Mouse (Mus musculus): ENCODE measurements around the gene Pnpla1. TPM values are rescaled to one million over a fixed set of nuclear protein-coding genes. Genes with fewer than 3 reads are reported as not detected.
A peak's percentile ranks its signal among the peaks of the same experiment; 100 is the strongest.

The Pnpla1 gene
- polyA plus RNA-seq, 1 experiment from 2014 or later = 0.05 TPM

GRCm38 (mm10) chr17:28897817-28898216 is 39.6 kb downstream of the Pnpla1 start:
- Histone ChIP-seq H3K4me2 (no peak overlapping the region), H3K9ac (no peak overlapping the region), H3K9me3 (no peaks in the 10 kb centered on the region), H3K27ac (no peak overlapping the region), H3K27me3 (replicated peaks) (no peaks in the 10 kb centered on the region), H3K36me3 (replicated peaks) (no peaks in the 10 kb centered on the region), H3K4me3 (no peak overlapping the region), H3K4me1 (peaks cover 5% of the 10 kb centered on the region; the same call in 1 of the 2 replicates)
- ATAC-seq (replicated peaks) = no peak
- 89% methylated on average over 5 of the region's 5 CpGs for WGBS

GRCm38 (mm10) chr17:28898249-28898648 is 40.0 kb downstream of the Pnpla1 start:
- Histone ChIP-seq H3K9ac (no peak overlapping the region), H3K9me3 (no peaks in the 10 kb centered on the region), H3K4me1 (peaks cover 5% of the 10 kb centered on the region; the same call in 1 of the 2 replicates), H3K4me2 (no peak overlapping the region), H3K36me3 (replicated peaks) (no peaks in the 10 kb centered on the region), H3K27ac (no peak overlapping the region), H3K4me3 (no peak overlapping the region), H3K27me3 (replicated peaks) (no peaks in the 10 kb centered on the region)
- ATAC-seq (replicated peaks) = no peak
- 70% methylated on average over 5 of the region's 5 CpGs for WGBS

GRCm38 (mm10) chr17:28899427-28899826 is 41.2 kb downstream of the Pnpla1 start:
- ATAC-seq (replicated peaks) = no peak
- Histone ChIP-seq H3K27me3 (replicated peaks) (no peaks in the 10 kb centered on the region), H3K4me3 (no peak overlapping the region), H3K36me3 (replicated peaks) (no peaks in the 10 kb centered on the region), H3K9ac (no peak overlapping the region), H3K4me2 (no peak overlapping the region), H3K27ac (no peak overlapping the region), H3K9me3 (no peaks in the 10 kb centered on the region), H3K4me1 (peaks cover 10% of the 10 kb centered on the region)
- WGBS = 79% methylated on average over 19 of the region's 19 CpGs

- Histone ChIP-seq H3K27me3 (replicated peaks) (no peaks in the 10 kb centered on the region), H3K4me1 (peaks cover 23% of the 10 kb centered on the region)
Observed at GRCm38 (mm10) chr17:28901559-28901958, 43.3 kb downstream of the Pnpla1 start.

GRCm38 (mm10) chr17:28904546-28905376 is 46.5 kb downstream of the Pnpla1 start:
- Histone ChIP-seq H3K4me2 (peak overlapping the region; percentile 24), H3K4me1 (peaks cover 20% of the 10 kb centered on the region), H3K36me3 (replicated peaks) (no peaks in the 10 kb centered on the region), H3K27ac (peak overlapping the region; percentile 91), H3K4me3 (no peak overlapping the region), H3K27me3 (replicated peaks) (no peaks in the 10 kb centered on the region), H3K9me3 (no peaks in the 10 kb centered on the region), H3K9ac (peak overlapping the region; percentile 7; the same call in 1 of the 2 replicates)
- 22% methylated on average over 23 of the region's 23 CpGs for WGBS
- peak; percentile 94 for ATAC-seq (replicated peaks)

More at GRCm38 (mm10) chr17:28901559-28901958, 43.3 kb downstream of the Pnpla1 start:
- Histone ChIP-seq H3K4me3 (no peak overlapping the region), H3K4me2 (no peak overlapping the region), H3K9me3 (no peaks in the 10 kb centered on the region), H3K27ac (no peak overlapping the region), H3K36me3 (replicated peaks) (no peaks in the 10 kb centered on the region), H3K9ac (no peak overlapping the region)
- no peak for ATAC-seq (replicated peaks)
- 75% methylated on average over 4 of the region's 4 CpGs for WGBS

GRCm38 (mm10) chr17:28905377-28905916 is 47.2 kb downstream of the Pnpla1 start:
- Histone ChIP-seq H3K9ac (no peak overlapping the region), H3K27me3 (replicated peaks) (no peaks in the 10 kb centered on the region), H3K36me3 (replicated peaks) (no peaks in the 10 kb centered on the region), H3K4me3 (no peak overlapping the region), H3K27ac (peak overlapping the region; percentile 91), H3K9me3 (no peaks in the 10 kb centered on the region), H3K4me1 (peaks cover 20% of the 10 kb centered on the region), H3K4me2 (peak overlapping the region; percentile 24)
- WGBS = 56% methylated on average over 13 of the region's 13 CpGs
- peak; percentile 48 for ATAC-seq (replicated peaks)

GRCm38 (mm10) chr17:28907959-28908358 is 49.7 kb downstream of the Pnpla1 start:
- Histone ChIP-seq H3K36me3 (replicated peaks) (no peaks in the 10 kb centered on the region), H3K4me3 (no peak overlapping the region), H3K9me3 (no peaks in the 10 kb centered on the region), H3K27ac (peak overlapping the region; percentile 30; the same call in 1 of the 2 replicates), H3K4me2 (no peak overlapping the region), H3K27me3 (replicated peaks) (no peaks in the 10 kb centered on the region), H3K9ac (no peak overlapping the region), H3K4me1 (peaks cover 20% of the 10 kb centered on the region)
- 46% methylated on average over 7 of the region's 7 CpGs for WGBS
- no peak for ATAC-seq (replicated peaks)

GRCm38 (mm10) chr17:28909252-28909941 is 51.2 kb downstream of the Pnpla1 start:
- no peak overlapping the region for H3K9ac ChIP-seq
- no peaks in the 10 kb centered on the region for H3K9me3 ChIP-seq
- no peaks in the 10 kb centered on the region for H3K27me3 ChIP-seq (replicated peaks)
- 10% methylated on average over 29 of the region's 29 CpGs for WGBS
- H3K4me2 ChIP-seq = peak overlapping the region; percentile 23
- H3K4me3 ChIP-seq = no peak overlapping the region
- no peak overlapping the region for H3K27ac ChIP-seq
- peaks cover 15% of the 10 kb centered on the region for H3K4me1 ChIP-seq
- H3K36me3 ChIP-seq (replicated peaks) = no peaks in the 10 kb centered on the region
- no peak for ATAC-seq (replicated peaks)

- no peaks in the 10 kb centered on the region for H3K36me3 ChIP-seq (replicated peaks)
- H3K27me3 ChIP-seq (replicated peaks) = no peaks in the 10 kb centered on the region
- no peak overlapping the region for H3K27ac ChIP-seq
- no peak overlapping the region for H3K9ac ChIP-seq
- ATAC-seq (replicated peaks) = no peak
- H3K4me2 ChIP-seq = no peak overlapping the region
- peaks cover 8% of the 10 kb centered on the region for H3K4me1 ChIP-seq
- no peak overlapping the region for H3K4me3 ChIP-seq
- no peaks in the 10 kb centered on the region for H3K9me3 ChIP-seq
- WGBS = 24% methylated on average over 7 of the region's 7 CpGs
Observed at GRCm38 (mm10) chr17:28910139-28910538, 51.9 kb downstream of the Pnpla1 start.

GRCm38 (mm10) chr17:28913200-28913599 is 55.0 kb downstream of the Pnpla1 start:
- H3K4me2 ChIP-seq = no peak overlapping the region
- no peaks in the 10 kb centered on the region for H3K9me3 ChIP-seq
- no peak overlapping the region for H3K27ac ChIP-seq
- 71% methylated on average over 5 of the region's 5 CpGs for WGBS
- H3K36me3 ChIP-seq (replicated peaks) = no peaks in the 10 kb centered on the region
- H3K4me3 ChIP-seq = no peak overlapping the region
- H3K27me3 ChIP-seq (replicated peaks) = no peaks in the 10 kb centered on the region
- no peak overlapping the region for H3K9ac ChIP-seq
- no peak for ATAC-seq (replicated peaks)
- no peaks in the 10 kb centered on the region; the same call in 1 of the 2 replicates for H3K4me1 ChIP-seq

GRCm38 (mm10) chr17:28913940-28914339 is 55.7 kb downstream of the Pnpla1 start:
- 88% methylated on average over 6 of the region's 6 CpGs for WGBS
- no peak overlapping the region for H3K9ac ChIP-seq
- no peak overlapping the region for H3K27ac ChIP-seq
- no peaks in the 10 kb centered on the region; the same call in 1 of the 2 replicates for H3K4me1 ChIP-seq
- H3K27me3 ChIP-seq (replicated peaks) = no peaks in the 10 kb centered on the region
- no peak overlapping the region for H3K4me2 ChIP-seq
- H3K4me3 ChIP-seq = no peak overlapping the region
- ATAC-seq (replicated peaks) = no peak
- H3K36me3 ChIP-seq (replicated peaks) = no peaks in the 10 kb centered on the region
- no peaks in the 10 kb centered on the region for H3K9me3 ChIP-seq

GRCm38 (mm10) chr17:28915060-28915628 is 56.9 kb downstream of the Pnpla1 start, which contains the start of gene 4930539E08Rik:
Gene 4930539E08Rik (minus strand): TSS chr17:28915324.
- Histone ChIP-seq H3K9ac (no peak within 1 kb of the TSS), H3K4me1 (no peaks in the 10 kb centered on the region), H3K9me3 (no peaks in the 10 kb centered on the region), H3K27ac (no peak within 1 kb of the TSS), H3K4me2 (no peak within 1 kb of the TSS), H3K36me3 (replicated peaks) (no peaks in the 10 kb centered on the region), H3K27me3 (replicated peaks) (no peaks in the 10 kb centered on the region), H3K4me3 (no peak within 1 kb of the TSS)
- 61% methylated on average over 12 of the region's 12 CpGs for WGBS
- ATAC-seq (replicated peaks) = no peak

Data from midbrain, embryonic 15.5 days (tissue).